Mouse (Mus musculus) hematopoietic stem cell, adult 5-6 weeks (primary cell): ENCODE measurements around the gene Sema5b. TPM values are rescaled to one million over a fixed set of nuclear protein-coding genes. Genes with fewer than 3 reads are reported as not detected.
A peak's percentile ranks its signal among the peaks of the same experiment; 100 is the strongest.

Experiments
- ATAC-seq, 2 experiments: fragments of 125-278 bp in 1 of 2; replicated peaks in 1 of 2; 2 replicates each; pipeline ENCODE4 v1.8.0; 2016 to 2017; ENCODE audit warnings: inconsistent platforms in 2 of 2, mild to moderate bottlenecking in 2 of 2, moderate number of reproducible peaks in 2 of 2, low read depth in 1 of 2, moderate TSS enrichment in 1 of 2; ENCODE audit not compliant: low FRiP score in 2 of 2, poor library complexity in 2 of 2, severe bottlenecking in 2 of 2, insufficient read depth in 1 of 2, low TSS enrichment in 1 of 2
- total RNA-seq: library from RNA; stranded (forward); fragments of 172-1452, 232-1000 nt; gene quantifications from 2 replicates; pipeline ENCODE4 v1.2.3, GENCODE M21; 2017

Gene Sema5b
- total RNA-seq = not detected in 2 replicates

GRCm38 (mm10) chr16:35541117-35541641 lies at the start of gene Sema5b:
TSS of gene Sema5b (plus strand) at chr16:35541145.
- no peak for ATAC-seq

- ATAC-seq = no peak
Measured at GRCm38 (mm10) chr16:35500342-35500741, 40.6 kb upstream of the Sema5b start.

GRCm38 (mm10) chr16:35501106-35501760 lies 39.7 kb upstream of the Sema5b start:
- ATAC-seq = no peak

- no peak for ATAC-seq
Measured at GRCm38 (mm10) chr16:35502456-35502855, 38.5 kb upstream of the Sema5b start.

- ATAC-seq = no peak
Measured at GRCm38 (mm10) chr16:35504266-35504665, 36.7 kb upstream of the Sema5b start.

- ATAC-seq = no peak
Measured at GRCm38 (mm10) chr16:35505786-35506185, 35.2 kb upstream of the Sema5b start.

- no peak for ATAC-seq
Measured at GRCm38 (mm10) chr16:35508581-35508980, 32.4 kb upstream of the Sema5b start.

- no peak for ATAC-seq
Measured at GRCm38 (mm10) chr16:35509331-35510070, 31.4 kb upstream of the Sema5b start.

GRCm38 (mm10) chr16:35515977-35516612 lies 24.9 kb upstream of the Sema5b start:
- no peak for ATAC-seq

- no peak for ATAC-seq
Measured at GRCm38 (mm10) chr16:35517976-35518951, 22.7 kb upstream of the Sema5b start.

- ATAC-seq = no peak
Measured at GRCm38 (mm10) chr16:35519245-35519644, 21.7 kb upstream of the Sema5b start.

GRCm38 (mm10) chr16:35524200-35524599 lies 16.7 kb upstream of the Sema5b start:
- no peak for ATAC-seq

- ATAC-seq = no peak
Measured at GRCm38 (mm10) chr16:35534630-35535029, 6.3 kb upstream of the Sema5b start.

GRCm38 (mm10) chr16:35537651-35538050 lies 3.3 kb upstream of the Sema5b start:
- ATAC-seq = no peak

- no peak for ATAC-seq
Measured at GRCm38 (mm10) chr16:35539041-35539440, 1.9 kb upstream of the Sema5b start.

- ATAC-seq = peak; percentile 37 to 53; a peak in 2 of 4 replicates
Measured at GRCm38 (mm10) chr16:35540333-35541116, 420 bp upstream of the Sema5b start.
